Mouse (Mus musculus) liver, adult 2 months (tissue): ENCODE results near the gene Mcpt2.

Source experiments
- CTCF ChIP-seq: fragments of 200-500 bp; IDR thresholded peaks from 2 replicates; pipeline ENCODE4 v1.5.1; 2011; ENCODE audit warnings: low read depth, low read length, control low read depth
- POLR2A ChIP-seq: fragments of 200-500 bp; IDR thresholded peaks from 2 replicates; pipeline ENCODE4 v1.6.1; 2011; ENCODE audit warnings: low read length, control low read depth; ENCODE audit not compliant: insufficient read depth; ENCODE audit errors: extremely low read depth

- no peak for TF ChIP-seq CTCF
- TF ChIP-seq POLR2A, result no peak
Observed at GRCm38 (mm10) chr14:56082016-56082415, 40.2 kb downstream of the Mcpt2 start.
